Mouse (Mus musculus) hindbrain, embryonic 13.5 days (tissue): ENCODE data around the gene Mocs1. TPM values are rescaled to one million over a fixed set of nuclear protein-coding genes. Genes with fewer than 3 reads are reported as not detected.

Source experiments
- ATAC-seq: fragments of 200-750 bp; cut with Nextera tagmentation; 2 replicates; pipeline ENCODE4 v1.8.0; 2017; ENCODE audit warnings: moderate TSS enrichment; ENCODE audit not compliant: low FRiP score
- H3K27ac ChIP-seq: fragments of 300-500 bp; sonication (generic); 2 replicates; pipeline ENCODE4 v1.5.1; 2015; ENCODE audit warnings: inconsistent platforms, mild to moderate bottlenecking, moderate library complexity
- H3K27me3 ChIP-seq: fragments of 300-500 bp; sonication (generic); 2 replicates; pipeline ENCODE4 v1.6.1; 2015; ENCODE audit warnings: mild to moderate bottlenecking, inconsistent platforms
- H3K36me3 ChIP-seq: fragments of 300-500 bp; sonication (generic); 2 replicates; pipeline ENCODE4 v1.6.1; 2015; ENCODE audit warnings: mild to moderate bottlenecking, inconsistent platforms
- H3K4me1 ChIP-seq: fragments of 300-500 bp; sonication (generic); replicated peaks from 2 replicates; pipeline ENCODE4 v1.6.1; 2015; ENCODE audit warnings: inconsistent platforms
- H3K4me2 ChIP-seq: fragments of 300-500 bp; sonication (generic); 2 replicates; pipeline ENCODE4 v1.6.1; 2015; ENCODE audit warnings: inconsistent platforms, mild to moderate bottlenecking, moderate library complexity
- H3K4me3 ChIP-seq: fragments of 300-500 bp; sonication (generic); 2 replicates; pipeline ENCODE4 v1.5.1; 2015; ENCODE audit warnings: mild to moderate bottlenecking, inconsistent platforms
- H3K9ac ChIP-seq: fragments of 300-500 bp; sonication (generic); 2 replicates; pipeline ENCODE4 v1.6.1; 2015; ENCODE audit warnings: mild to moderate bottlenecking, inconsistent platforms
- H3K9me3 ChIP-seq: fragments of 300-500 bp; sonication (generic); 2 replicates; pipeline ENCODE4 v1.6.1; 2016; ENCODE audit warnings: inconsistent platforms
- WGBS: fragments of 180-500 bp; shearing (Covaris S2); methylation state at CpG from one replicate; pipeline ENCODE4 v1.1.7; 2015; 5-methylcytosine and 5-hydroxymethylcytosine counted together
- polyA plus RNA-seq: library from polyadenylated mRNA; unstranded; fragments of >200 nt; fragmentation: Nextera tagmentation; extraction: Ambion mirVana; gene quantifications from 2 replicates; pipeline ENCODE4 v1.2.1, GENCODE M21; 2015

Gene Mocs1
- polyA plus RNA-seq, 1 experiment from 2014 or later = 3.5 TPM

GRCm38 (mm10) chr17:49458386-49458785 is 30.2 kb downstream of the Mocs1 start:
- Histone ChIP-seq H3K27me3 (no peaks in the 10 kb centered on the region), H3K9ac (no peak overlapping the region), H3K4me2 (no peak overlapping the region), H3K36me3 (peaks cover 30% of the 10 kb centered on the region), H3K4me1 (no peaks in the 10 kb centered on the region), H3K27ac (no peak overlapping the region), H3K9me3 (no peaks in the 10 kb centered on the region), H3K4me3 (no peak overlapping the region)
- 95% methylated on average over 18 of the region's 18 CpGs for WGBS
- ATAC-seq = no peak

GRCm38 (mm10) chr17:49464884-49465283 is 36.7 kb downstream of the Mocs1 start:
- no peaks in the 10 kb centered on the region for H3K27me3 ChIP-seq
- H3K36me3 ChIP-seq = 0 out of 2 replicates have a peak, but pooled peaks cover 5% of the 10 kb centered on the region
- no peak overlapping the region for H3K9ac ChIP-seq
- 83% methylated on average over 3 of the region's 3 CpGs for WGBS
- no peak overlapping the region for H3K4me2 ChIP-seq
- H3K27ac ChIP-seq = no peak overlapping the region
- no peaks in the 10 kb centered on the region for H3K9me3 ChIP-seq
- H3K4me1 ChIP-seq = no peaks in the 10 kb centered on the region
- no peak overlapping the region for H3K4me3 ChIP-seq
- no peak for ATAC-seq

GRCm38 (mm10) chr17:49468223-49468622 is 40.1 kb downstream of the Mocs1 start:
- H3K36me3 ChIP-seq = 0 out of 2 replicates have a peak, but pooled peaks cover 3% of the 10 kb centered on the region
- H3K9me3 ChIP-seq = 0 out of 2 replicates have a peak, but pooled peaks cover 5% of the 10 kb centered on the region
- WGBS = 36% methylated on average over 4 of the region's 4 CpGs
- 0 out of 2 replicates have a peak, but pooled peaks cover 3% of the 10 kb centered on the region for H3K4me1 ChIP-seq
- 0 out of 2 replicates have a peak, but pooled peaks have one; percentile 33 for ATAC-seq
- H3K27ac ChIP-seq = no peak overlapping the region
- H3K4me3 ChIP-seq = no peak overlapping the region
- H3K9ac ChIP-seq = no peak overlapping the region
- no peaks in the 10 kb centered on the region for H3K27me3 ChIP-seq
- H3K4me2 ChIP-seq = no peak overlapping the region

- ATAC-seq = 0 out of 2 replicates have a peak, but pooled peaks have one; percentile 41
- H3K36me3 ChIP-seq = 0 out of 2 replicates have a peak, but pooled peaks cover 3% of the 10 kb centered on the region
- H3K9ac ChIP-seq = no peak overlapping the region
- H3K9me3 ChIP-seq = 0 out of 2 replicates have a peak, but pooled peaks cover 5% of the 10 kb centered on the region
- no peak overlapping the region for H3K4me2 ChIP-seq
- no peak overlapping the region for H3K4me3 ChIP-seq
- 58% methylated on average over 8 of the region's 8 CpGs for WGBS
- H3K27me3 ChIP-seq = no peaks in the 10 kb centered on the region
- 0 out of 2 replicates have a peak, but pooled peaks cover 3% of the 10 kb centered on the region for H3K4me1 ChIP-seq
- no peak overlapping the region for H3K27ac ChIP-seq
Measured at GRCm38 (mm10) chr17:49472626-49473025, 44.5 kb downstream of the Mocs1 start.

- Histone ChIP-seq H3K9ac (no peak overlapping the region), H3K9me3 (0 out of 2 replicates have a peak, but pooled peaks cover 5% of the 10 kb centered on the region), H3K4me2 (no peak overlapping the region), H3K36me3 (0 out of 2 replicates have a peak, but pooled peaks cover 3% of the 10 kb centered on the region), H3K4me3 (no peak overlapping the region), H3K4me1 (0 out of 2 replicates have a peak, but pooled peaks cover 3% of the 10 kb centered on the region), H3K27me3 (no peaks in the 10 kb centered on the region), H3K27ac (no peak overlapping the region)
- 90% methylated on average over 4 of the region's 4 CpGs for WGBS
- no peak for ATAC-seq
Measured at GRCm38 (mm10) chr17:49474051-49474450, 45.9 kb downstream of the Mocs1 start.

GRCm38 (mm10) chr17:49475174-49475573 is 47.0 kb downstream of the Mocs1 start:
- H3K9me3 ChIP-seq = 0 out of 2 replicates have a peak, but pooled peaks cover 5% of the 10 kb centered on the region
- no peak overlapping the region for H3K4me3 ChIP-seq
- H3K36me3 ChIP-seq = 0 out of 2 replicates have a peak, but pooled peaks cover 3% of the 10 kb centered on the region
- no peak overlapping the region for H3K27ac ChIP-seq
- 83% methylated on average over 1 of the region's 1 CpGs for WGBS
- no peak overlapping the region for H3K4me2 ChIP-seq
- no peak overlapping the region for H3K9ac ChIP-seq
- no peak for ATAC-seq
- no peaks in the 10 kb centered on the region for H3K27me3 ChIP-seq
- H3K4me1 ChIP-seq = 0 out of 2 replicates have a peak, but pooled peaks cover 3% of the 10 kb centered on the region

GRCm38 (mm10) chr17:49477370-49477769 is 49.2 kb downstream of the Mocs1 start:
- no peak overlapping the region for H3K27ac ChIP-seq
- WGBS = 84% methylated on average over 4 of the region's 4 CpGs
- no peak overlapping the region for H3K4me2 ChIP-seq
- H3K36me3 ChIP-seq = no peaks in the 10 kb centered on the region
- H3K27me3 ChIP-seq = no peaks in the 10 kb centered on the region
- no peak overlapping the region for H3K9ac ChIP-seq
- 0 out of 2 replicates have a peak, but pooled peaks cover 3% of the 10 kb centered on the region for H3K4me1 ChIP-seq
- ATAC-seq = no peak
- H3K4me3 ChIP-seq = no peak overlapping the region
- H3K9me3 ChIP-seq = no peaks in the 10 kb centered on the region

GRCm38 (mm10) chr17:49481876-49482275 is 53.7 kb downstream of the Mocs1 start:
- H3K4me1 ChIP-seq = no peaks in the 10 kb centered on the region
- H3K9me3 ChIP-seq = no peaks in the 10 kb centered on the region
- H3K27ac ChIP-seq = no peak overlapping the region
- 93% methylated on average over 3 of the region's 3 CpGs for WGBS
- no peak for ATAC-seq
- no peaks in the 10 kb centered on the region for H3K36me3 ChIP-seq
- H3K4me3 ChIP-seq = no peak overlapping the region
- H3K9ac ChIP-seq = no peak overlapping the region
- no peaks in the 10 kb centered on the region for H3K27me3 ChIP-seq
- no peak overlapping the region for H3K4me2 ChIP-seq

GRCm38 (mm10) chr17:49484435-49484834 is 56.3 kb downstream of the Mocs1 start:
- H3K27ac ChIP-seq = no peak overlapping the region
- H3K4me1 ChIP-seq = no peaks in the 10 kb centered on the region
- H3K4me3 ChIP-seq = no peak overlapping the region
- H3K9me3 ChIP-seq = no peaks in the 10 kb centered on the region
- no peak for ATAC-seq
- no peaks in the 10 kb centered on the region for H3K27me3 ChIP-seq
- WGBS = 87% methylated on average over 3 of the region's 3 CpGs
- H3K36me3 ChIP-seq = no peaks in the 10 kb centered on the region
- no peak overlapping the region for H3K4me2 ChIP-seq
- H3K9ac ChIP-seq = no peak overlapping the region

GRCm38 (mm10) chr17:49489098-49489497 is 60.9 kb downstream of the Mocs1 start:
- H3K9me3 ChIP-seq = no peaks in the 10 kb centered on the region
- H3K4me3 ChIP-seq = no peak overlapping the region
- H3K27me3 ChIP-seq = no peaks in the 10 kb centered on the region
- ATAC-seq = no peak
- no peak overlapping the region for H3K4me2 ChIP-seq
- WGBS = 81% methylated on average over 5 of the region's 5 CpGs
- no peaks in the 10 kb centered on the region; the same call in 1 of the 2 replicates for H3K36me3 ChIP-seq
- no peak overlapping the region for H3K9ac ChIP-seq
- no peaks in the 10 kb centered on the region for H3K4me1 ChIP-seq
- no peak overlapping the region for H3K27ac ChIP-seq

GRCm38 (mm10) chr17:49493276-49493675 is 65.1 kb downstream of the Mocs1 start:
- Histone ChIP-seq H3K27ac (no peak overlapping the region), H3K4me2 (no peak overlapping the region), H3K36me3 (no peaks in the 10 kb centered on the region; the same call in 1 of the 2 replicates), H3K4me3 (no peak overlapping the region), H3K27me3 (no peaks in the 10 kb centered on the region), H3K4me1 (no peaks in the 10 kb centered on the region), H3K9me3 (no peaks in the 10 kb centered on the region), H3K9ac (no peak overlapping the region)
- no peak for ATAC-seq
- 89% methylated on average over 4 of the region's 4 CpGs for WGBS

- no peaks in the 10 kb centered on the region for H3K27me3 ChIP-seq
- H3K4me2 ChIP-seq = no peak overlapping the region
- 43% methylated on average over 3 of the region's 3 CpGs for WGBS
- H3K9me3 ChIP-seq = no peaks in the 10 kb centered on the region
- 0 out of 2 replicates have a peak, but pooled peaks cover 3% of the 10 kb centered on the region for H3K4me1 ChIP-seq
- H3K4me3 ChIP-seq = no peak overlapping the region
- no peak overlapping the region for H3K27ac ChIP-seq
- ATAC-seq = no peak
- no peaks in the 10 kb centered on the region; the same call in 1 of the 2 replicates for H3K36me3 ChIP-seq
- H3K9ac ChIP-seq = no peak overlapping the region
Measured at GRCm38 (mm10) chr17:49498169-49498568, 70.0 kb downstream of the Mocs1 start.

GRCm38 (mm10) chr17:49499635-49500034 is 71.5 kb downstream of the Mocs1 start:
- Histone ChIP-seq H3K36me3 (no peaks in the 10 kb centered on the region), H3K9ac (no peak overlapping the region), H3K4me3 (no peak overlapping the region), H3K9me3 (no peaks in the 10 kb centered on the region), H3K4me2 (no peak overlapping the region), H3K27me3 (no peaks in the 10 kb centered on the region), H3K4me1 (0 out of 2 replicates have a peak, but pooled peaks cover 3% of the 10 kb centered on the region), H3K27ac (no peak overlapping the region)
- no peak for ATAC-seq
- 98% methylated on average over 2 of the region's 2 CpGs for WGBS
